Mouse (Mus musculus): ENCODE measurements at regions not wholly inside any gene's neighbourhood (a gene's known extent, or its start where the extent isn't known, plus 50 kb on each side); places are given as distances from the start of the nearest gene placed in this dataset.

DNA sequence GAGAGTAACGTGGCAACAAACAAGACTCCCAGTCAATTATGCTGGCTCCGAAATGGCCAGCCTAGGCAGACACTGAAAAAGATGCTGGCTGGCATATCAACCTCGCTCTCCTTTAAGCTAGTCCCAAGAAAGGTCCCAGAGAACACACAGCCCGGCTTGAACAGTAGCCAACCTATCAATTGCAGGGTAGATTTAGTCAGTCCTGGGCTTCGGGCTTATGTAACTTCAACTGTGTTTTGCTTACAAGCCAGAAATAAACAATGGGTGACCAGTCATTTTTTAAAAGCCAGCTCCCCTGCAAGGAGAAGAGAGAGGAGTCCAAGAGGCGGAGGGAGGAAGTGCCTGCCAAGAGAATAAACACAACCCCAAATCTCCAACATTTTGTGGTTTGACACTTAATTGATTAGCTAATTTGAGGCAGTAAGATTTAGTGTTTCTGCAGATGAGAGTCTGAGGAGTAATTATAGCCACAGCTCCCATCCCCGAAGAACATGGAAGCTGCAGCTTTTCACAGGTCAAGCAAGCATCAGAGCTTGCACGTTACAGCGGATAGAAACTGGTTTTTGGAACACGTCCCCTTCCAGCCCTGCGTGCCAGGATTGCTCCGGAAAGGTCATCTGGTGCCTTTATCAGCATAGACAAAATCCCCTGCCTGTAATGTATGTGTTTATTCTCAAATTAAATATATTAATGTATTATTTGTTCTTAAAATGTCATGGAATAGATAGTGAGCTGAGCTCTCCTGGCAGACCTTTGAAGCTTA, 322.1 kb downstream of the Gm45692 start:
- peak; percentile 37 to 76 for DNase-seq (ENCODE audit: inconsistent age in 2 of 2, low spot score in 1 of 2)

- peak; percentile 76 to 93 for DNase-seq (ENCODE audit: inconsistent age in 2 of 2, low spot score in 1 of 2)
Observed at GRCm38 (mm10) chr8:26443041-26443440, 323.7 kb downstream of the Gm45692 start.

DNA sequence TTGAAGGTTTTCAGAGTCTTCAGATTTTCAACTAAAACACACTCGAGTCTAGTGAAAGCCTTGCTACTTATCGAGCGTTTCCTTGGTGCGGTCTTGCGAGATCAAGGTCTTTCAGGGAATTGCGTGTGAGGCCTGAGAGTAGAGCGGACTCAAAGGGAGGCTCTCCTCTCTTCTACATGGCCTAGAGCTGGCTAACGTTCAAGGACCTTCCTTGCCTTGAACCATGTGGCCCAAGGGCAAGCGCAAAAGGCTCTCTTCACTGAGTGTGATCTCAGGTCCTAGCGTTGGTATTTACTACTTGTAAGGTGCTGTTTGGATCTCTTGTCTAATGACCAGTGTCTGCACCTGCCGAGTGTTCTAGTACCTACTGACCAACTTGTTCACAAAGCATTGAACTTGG, 324.4 kb downstream of the Gm45692 start:
- peak; percentile 55 to 83 for DNase-seq (ENCODE audit: inconsistent age in 2 of 2, low spot score in 1 of 2)

GRCm38 (mm10) chr8:26445991-26446390, 326.7 kb downstream of the Gm45692 start:
- DNase-seq (ENCODE audit: inconsistent age in 2 of 2, low spot score in 1 of 2): no peak

GRCm38 (mm10) chr8:26447886-26448640, 328.7 kb downstream of the Gm45692 start:
- peak in 1 of 2 experiments; percentile 16 for DNase-seq (ENCODE audit: inconsistent age in 2 of 2, low spot score in 1 of 2)

GRCm38 (mm10) chr8:26449291-26449690, 330.0 kb downstream of the Gm45692 start:
- DNase-seq (ENCODE audit: inconsistent age in 2 of 2, low spot score in 1 of 2): no peak

DNA sequence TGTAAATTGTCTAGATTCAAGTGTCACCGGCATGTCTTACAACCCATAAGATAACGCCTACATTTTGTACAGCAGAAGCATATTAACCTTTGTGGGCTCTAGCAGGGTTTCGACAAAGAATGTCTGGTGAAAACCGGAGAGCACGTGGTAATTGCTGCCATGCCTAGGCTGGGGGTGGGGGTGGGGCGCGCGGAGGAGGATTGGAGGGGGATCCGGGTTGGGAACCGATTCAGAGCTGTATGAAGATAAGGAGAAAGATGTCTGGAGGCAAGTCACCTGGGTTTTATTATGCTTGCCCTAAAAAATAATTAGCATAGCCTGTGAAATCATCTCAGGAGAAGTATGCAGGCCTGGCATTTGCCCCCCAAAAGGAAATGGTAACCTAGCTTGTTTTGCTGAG, 331.2 kb downstream of the Gm45692 start:
- DNase-seq (ENCODE audit: inconsistent age in 2 of 2, low spot score in 1 of 2): no peak

GRCm38 (mm10) chr8:26452976-26453573, 333.7 kb downstream of the Gm45692 start:
- DNase-seq (ENCODE audit: inconsistent age in 2 of 2, low spot score in 1 of 2): no peak

- peak in 1 of 2 experiments; percentile 87 for DNase-seq (ENCODE audit: inconsistent age in 2 of 2, low spot score in 1 of 2)
Observed at GRCm38 (mm10) chr8:26465346-26465745, 346.0 kb downstream of the Gm45692 start.

GRCm38 (mm10) chr8:26468441-26468840, 349.1 kb downstream of the Gm45692 start:
- DNase-seq (ENCODE audit: inconsistent age in 2 of 2, low spot score in 1 of 2): peak in 1 of 2 experiments; percentile 13

DNA sequence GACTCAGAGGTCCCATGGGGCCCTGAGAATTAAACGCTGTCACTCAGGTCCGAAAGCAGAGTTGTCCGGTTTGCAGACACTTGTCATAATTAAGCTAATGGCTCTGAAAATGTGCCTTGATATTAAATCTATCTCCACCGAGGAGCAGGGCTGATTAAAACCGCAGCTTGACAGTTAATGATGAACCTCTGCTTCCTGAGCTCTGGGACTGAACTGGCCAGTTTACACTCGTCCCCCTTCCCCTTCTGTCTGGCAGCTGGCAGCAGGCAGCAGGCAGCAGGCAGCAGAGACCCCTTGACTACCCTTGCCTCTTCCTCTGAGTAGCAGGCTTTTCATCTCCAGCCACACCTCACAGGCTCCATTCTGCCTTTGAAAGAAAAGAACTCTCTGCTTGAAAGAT, 350.4 kb downstream of the Gm45692 start:
- DNase-seq (ENCODE audit: inconsistent age in 2 of 2, low spot score in 1 of 2): no peak

DNA sequence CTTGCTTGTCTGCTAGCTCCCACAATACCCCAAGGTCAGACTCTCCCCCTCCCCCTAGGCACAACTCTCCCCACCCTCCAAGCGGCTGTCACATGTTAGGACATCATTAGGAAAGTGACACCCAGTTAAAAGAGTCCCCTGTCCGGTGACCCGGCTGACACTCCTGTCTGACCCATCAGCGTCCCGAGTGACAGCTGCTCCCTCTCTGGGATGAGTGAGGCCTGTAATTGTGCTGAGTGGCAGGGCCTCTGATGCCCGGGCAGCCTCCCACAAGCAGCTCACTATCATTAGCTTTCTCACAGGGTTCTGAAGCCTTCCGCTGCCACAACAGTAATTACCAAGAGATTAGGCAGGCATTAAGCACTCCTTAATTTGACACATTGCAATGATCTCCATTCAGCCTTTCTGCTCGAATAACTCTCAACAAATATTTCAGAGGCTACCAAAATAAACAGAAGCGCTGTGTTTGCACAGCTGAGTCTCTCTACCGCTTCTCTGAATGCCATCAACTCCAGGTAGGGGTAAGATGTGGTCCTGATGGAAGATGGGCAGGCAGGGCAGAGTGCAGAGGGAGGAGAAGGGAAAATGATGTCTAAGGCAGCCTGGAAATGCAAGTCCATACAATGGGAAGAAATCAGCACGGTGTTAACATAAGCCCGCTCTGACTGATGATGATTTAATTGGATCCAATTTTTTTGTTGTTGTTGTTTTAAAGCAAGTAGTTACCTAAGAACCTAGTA, 352.6 kb downstream of the Gm45692 start:
- DNase-seq (ENCODE audit: inconsistent age in 2 of 2, low spot score in 1 of 2): no peak

DNA sequence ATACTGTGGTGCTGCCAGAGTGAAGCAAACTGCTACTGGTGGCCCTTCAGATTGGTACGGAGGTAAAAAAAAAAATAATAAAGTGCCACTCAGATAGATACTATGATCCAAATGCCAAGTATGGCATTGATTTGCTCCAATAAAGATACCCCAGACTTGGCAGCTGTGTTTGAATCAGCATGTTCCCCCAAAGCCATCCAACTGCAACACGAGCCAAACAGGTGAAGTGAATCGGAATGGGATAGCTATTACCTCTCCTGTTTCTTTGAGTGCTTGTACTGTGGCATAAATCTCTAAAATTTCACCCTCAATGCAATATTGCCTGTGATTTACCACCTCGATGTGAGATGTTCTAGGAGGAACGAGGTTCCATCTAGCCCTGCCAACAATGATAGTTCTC, 365.4 kb downstream of the Gm45692 start:
- no peak for DNase-seq (ENCODE audit: inconsistent age in 2 of 2, low spot score in 1 of 2)

GRCm38 (mm10) chr8:26487866-26488265, 368.5 kb downstream of the Gm45692 start:
- no peak for DNase-seq (ENCODE audit: inconsistent age in 2 of 2, low spot score in 1 of 2)

- no peak for DNase-seq (ENCODE audit: inconsistent age in 2 of 2, low spot score in 1 of 2)
Observed at GRCm38 (mm10) chr8:26488590-26488989, 369.3 kb downstream of the Gm45692 start.

GRCm38 (mm10) chr8:26501196-26501813, 382.0 kb downstream of the Gm45692 start:
- DNase-seq (ENCODE audit: inconsistent age in 2 of 2, low spot score in 1 of 2): no peak

DNA sequence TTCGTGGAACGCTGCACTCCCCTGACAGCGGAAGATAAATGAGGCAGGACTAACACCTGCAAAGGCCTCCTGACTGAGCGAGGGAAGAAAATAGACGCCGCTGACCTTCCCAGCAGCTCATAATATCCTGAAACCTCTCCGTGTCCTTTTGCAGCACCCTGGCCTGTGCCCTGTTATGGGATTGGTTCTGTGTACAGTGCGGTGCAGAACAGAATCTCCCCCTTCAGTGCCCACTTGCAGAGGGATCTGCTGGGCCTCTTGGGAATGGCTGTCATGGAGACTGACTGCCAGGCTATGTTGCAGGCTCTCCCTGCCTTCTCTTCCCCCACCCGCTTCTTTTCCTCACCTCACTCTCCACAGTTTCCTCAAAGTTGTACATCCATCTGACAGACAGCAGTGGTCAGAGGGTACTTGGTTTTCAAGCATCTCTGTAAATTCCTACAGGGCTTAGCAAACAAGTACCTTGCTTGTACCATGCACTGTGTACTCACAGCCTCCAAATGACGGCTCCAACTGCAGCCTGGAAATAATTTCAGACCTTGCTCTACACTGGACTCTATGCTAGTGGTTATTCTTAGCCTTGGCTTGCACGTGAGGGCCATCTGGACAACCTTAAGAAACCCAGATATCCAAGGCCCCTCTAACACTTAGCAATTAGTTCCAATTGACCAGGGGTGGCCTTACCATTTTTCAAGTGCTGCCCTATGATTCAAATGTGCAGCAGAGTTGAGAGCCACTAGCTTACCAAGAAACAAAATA, 382.7 kb downstream of the Gm45692 start:
- DNase-seq (ENCODE audit: inconsistent age in 2 of 2, low spot score in 1 of 2): no peak

DNA sequence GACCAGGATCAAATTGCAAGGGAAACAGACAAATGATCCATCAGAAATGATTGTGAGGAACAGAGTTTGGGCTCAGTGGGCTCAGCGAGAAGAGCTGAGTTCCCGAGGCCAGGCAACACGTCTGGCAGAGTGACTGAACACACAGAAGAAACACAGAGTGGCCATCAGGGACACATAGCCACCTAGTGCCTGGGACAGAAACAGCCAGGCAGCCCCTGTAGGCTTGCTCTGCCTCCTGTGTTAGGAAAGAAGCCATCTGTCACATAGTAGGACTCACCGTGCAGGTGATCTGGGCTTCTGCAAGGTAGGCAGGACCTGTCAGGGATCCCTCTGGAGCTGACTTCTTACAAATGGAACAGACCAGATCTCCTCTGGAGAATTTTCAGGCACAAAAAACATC, 383.4 kb downstream of the Gm45692 start:
- peak in 1 of 2 experiments; percentile 37 for DNase-seq (ENCODE audit: inconsistent age in 2 of 2, low spot score in 1 of 2)

- DNase-seq (ENCODE audit: inconsistent age in 2 of 2, low spot score in 1 of 2): no peak
Observed at GRCm38 (mm10) chr8:26503918-26504317, 384.6 kb downstream of the Gm45692 start.
